Mouse (Mus musculus): ENCODE measurements at regions not wholly inside any gene's neighbourhood (a gene's known extent, or its start where the extent isn't known, plus 50 kb on each side); places are given as distances from the start of the nearest gene placed in this dataset.
A peak's percentile ranks its signal among the peaks of the same experiment; 100 is the strongest.

GRCm38 (mm10) chr16:95057596-95057995 is 60.1 kb upstream of the Kcnj6 start:
- DNase-seq (ENCODE audit: low spot score), result no peak

DNA sequence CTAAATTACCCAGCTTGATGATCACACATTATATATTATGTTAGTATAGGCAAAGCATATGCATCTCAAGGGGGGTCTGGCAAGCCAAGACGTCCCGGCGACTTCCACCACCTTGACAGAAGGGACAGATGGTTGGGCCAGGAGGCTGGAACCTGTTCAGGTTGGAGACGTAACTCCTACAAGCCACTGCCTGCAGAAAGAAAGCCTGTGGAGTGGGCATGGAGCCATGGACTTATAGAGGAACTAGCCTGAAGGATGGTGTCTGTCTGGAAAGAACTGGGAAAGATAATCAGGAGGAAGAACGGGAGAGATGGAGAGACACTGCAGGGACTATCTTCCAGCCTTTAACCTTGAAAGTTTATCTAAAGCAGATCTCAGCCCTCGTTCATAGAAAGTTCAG is 66.9 kb upstream of the Kcnj6 start:
- DNase-seq (ENCODE audit: low spot score), result no peak

GRCm38 (mm10) chr16:95066687-95067086 is 69.2 kb upstream of the Kcnj6 start:
- DNase-seq (ENCODE audit: low spot score), result no peak

DNA sequence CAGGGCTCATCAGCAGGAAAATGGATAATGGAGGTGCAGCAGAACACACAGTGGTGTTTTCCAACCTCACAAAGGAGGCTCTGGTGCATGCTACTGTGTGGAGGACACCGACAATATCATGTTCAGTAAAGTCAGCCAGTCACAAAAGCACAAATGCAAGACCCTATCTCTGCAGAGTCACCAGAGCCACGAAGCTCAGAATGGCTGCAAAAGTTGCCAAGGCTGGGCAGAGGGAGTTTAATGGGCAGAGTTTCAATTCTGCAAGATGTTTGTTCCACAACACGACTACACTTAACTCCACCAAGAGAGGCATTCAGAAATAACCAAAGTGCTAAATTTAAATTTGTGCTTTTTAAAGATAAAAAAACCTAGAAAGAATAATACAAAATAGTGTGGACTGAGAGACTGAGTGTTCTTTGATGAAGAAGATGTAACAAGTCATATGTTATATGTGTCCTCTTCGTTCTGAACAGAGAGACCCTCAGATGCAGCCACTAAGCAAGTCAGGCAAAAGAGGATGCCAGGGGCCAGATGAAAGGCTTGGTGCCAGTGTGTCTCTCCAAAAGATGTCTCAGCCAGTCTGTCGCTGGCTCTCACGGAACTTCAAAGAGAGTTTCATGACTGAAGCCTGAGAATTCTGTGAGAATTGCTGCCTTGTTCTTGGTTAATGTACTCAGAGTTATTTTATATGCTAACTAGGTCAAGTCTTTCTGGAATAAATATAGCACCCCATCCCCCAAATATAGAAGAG is 95.1 kb upstream of the Kcnj6 start:
- no peak for DNase-seq (ENCODE audit: low spot score)

DNA sequence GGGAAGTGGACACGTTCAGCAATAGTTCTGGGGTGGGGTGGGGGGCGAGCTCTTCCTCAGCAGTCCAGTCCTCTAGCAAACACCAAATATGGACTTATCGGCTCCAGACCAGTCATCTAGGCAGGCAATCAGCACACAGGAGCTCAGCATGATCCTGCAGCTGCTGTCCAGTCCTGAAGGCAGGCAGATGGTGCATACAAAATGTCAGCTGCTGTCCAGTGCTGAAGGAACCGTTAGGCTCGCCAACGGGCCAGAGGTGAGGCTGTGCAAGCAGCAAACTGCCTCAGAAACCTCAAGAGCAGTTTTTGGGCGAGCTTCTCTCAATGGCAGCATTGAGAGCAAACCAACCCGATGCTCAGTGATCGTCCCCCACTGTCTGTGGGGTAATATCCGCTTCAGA is 96.3 kb upstream of the Kcnj6 start:
- no peak for DNase-seq (ENCODE audit: low spot score)

GRCm38 (mm10) chr16:95100954-95101353 is 103.5 kb upstream of the Kcnj6 start:
- peak; percentile 25 for DNase-seq (ENCODE audit: low spot score)

GRCm38 (mm10) chr16:95117531-95117930 is 120.0 kb upstream of the Kcnj6 start:
- DNase-seq (ENCODE audit: low spot score), result no peak

- DNase-seq (ENCODE audit: low spot score), result peak; percentile 15
These were observed 121.8 kb upstream of the Kcnj6 start for GRCm38 (mm10) chr16:95119293-95119692.

DNA sequence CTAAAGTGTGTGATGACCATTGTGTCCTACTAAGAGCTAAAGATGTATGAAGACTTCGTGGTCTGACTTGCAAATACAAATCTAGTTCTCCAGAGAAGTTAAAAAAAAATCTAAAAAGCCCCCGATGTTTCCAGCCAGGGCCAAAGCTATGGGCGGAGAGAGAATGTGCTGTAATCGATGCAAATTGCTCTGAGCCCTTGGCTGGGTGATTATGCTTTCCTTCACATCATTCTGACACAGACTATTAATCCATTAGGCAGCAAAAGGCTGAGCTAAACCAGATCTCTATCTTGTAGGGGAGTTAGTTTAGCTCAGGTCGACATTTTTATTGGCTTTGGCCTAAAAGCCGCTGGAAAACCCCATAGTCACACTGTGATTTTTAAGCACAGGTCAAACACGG is 124.5 kb upstream of the Kcnj6 start:
- peak; percentile 16 for DNase-seq (ENCODE audit: low spot score)

- peak; percentile 29 for DNase-seq (ENCODE audit: low spot score)
These were observed 129.7 kb upstream of the Kcnj15 start for GRCm38 (mm10) chr16:95127616-95128015.

- DNase-seq (ENCODE audit: low spot score), result no peak
These were observed 125.5 kb upstream of the Kcnj15 start for GRCm38 (mm10) chr16:95131815-95132214.

DNA sequence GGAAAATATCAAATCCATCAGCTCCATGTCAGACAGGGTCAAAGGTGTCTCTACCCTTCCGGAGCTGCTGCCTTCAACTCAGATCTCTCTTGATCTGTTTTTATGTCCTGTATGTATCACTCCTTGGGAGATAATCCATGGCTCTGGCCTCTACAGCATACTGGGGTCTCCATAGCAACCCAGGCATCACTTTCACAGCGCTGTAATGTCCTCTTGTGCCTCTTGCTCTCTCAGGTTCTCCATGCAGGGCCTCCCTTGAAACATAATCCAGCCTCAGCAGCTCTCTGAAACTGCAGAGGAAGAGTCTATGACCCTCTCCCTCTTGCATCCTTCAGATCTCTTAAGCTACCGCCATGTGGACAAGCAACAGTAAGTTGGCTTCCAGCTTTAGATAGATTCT is 118.5 kb upstream of the Kcnj15 start:
- DNase-seq (ENCODE audit: low spot score), result no peak

- DNase-seq (ENCODE audit: low spot score), result peak; percentile 6
These were observed 115.6 kb upstream of the Kcnj15 start for GRCm38 (mm10) chr16:95141510-95142394.

DNA sequence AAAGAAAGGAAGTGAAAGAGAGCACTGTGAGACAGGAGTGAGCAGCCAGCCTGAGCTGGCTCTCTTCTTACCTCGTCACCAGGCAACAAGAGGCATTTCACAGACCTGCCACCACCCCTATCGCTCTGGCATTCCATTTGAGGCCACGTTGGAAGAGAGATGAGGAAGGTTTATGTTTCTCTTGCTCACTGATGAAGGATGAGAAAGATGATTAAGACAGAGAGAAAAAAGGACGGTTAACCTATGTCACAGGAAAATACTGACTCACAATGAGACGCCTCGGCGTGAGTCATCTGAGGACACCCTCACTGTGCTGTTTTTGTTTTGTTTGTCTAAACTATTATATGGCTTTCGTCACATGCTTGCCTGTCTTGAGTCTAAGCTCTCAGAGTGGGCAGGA is 106.9 kb upstream of the Kcnj15 start:
- DNase-seq (ENCODE audit: low spot score), result no peak

DNA sequence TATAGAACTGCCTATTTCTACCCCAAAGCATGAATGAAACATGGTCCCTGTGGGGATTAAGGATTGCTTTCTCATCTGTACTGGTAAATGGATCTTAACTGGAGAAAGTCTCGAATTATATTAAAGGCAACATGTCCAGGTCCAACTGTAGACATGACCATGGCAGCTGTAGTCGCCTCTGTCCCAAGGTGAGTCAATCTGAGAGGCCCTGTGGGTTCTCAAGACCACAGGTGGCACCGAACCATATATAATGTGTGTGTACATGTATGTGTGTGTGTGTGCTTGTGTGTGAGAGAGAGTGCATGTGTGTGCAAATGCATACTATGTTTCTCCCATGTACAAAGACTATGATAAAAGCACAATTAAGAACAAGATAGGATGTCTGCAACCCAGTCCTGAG is 105.9 kb upstream of the Kcnj15 start:
- no peak for DNase-seq (ENCODE audit: low spot score)

DNA sequence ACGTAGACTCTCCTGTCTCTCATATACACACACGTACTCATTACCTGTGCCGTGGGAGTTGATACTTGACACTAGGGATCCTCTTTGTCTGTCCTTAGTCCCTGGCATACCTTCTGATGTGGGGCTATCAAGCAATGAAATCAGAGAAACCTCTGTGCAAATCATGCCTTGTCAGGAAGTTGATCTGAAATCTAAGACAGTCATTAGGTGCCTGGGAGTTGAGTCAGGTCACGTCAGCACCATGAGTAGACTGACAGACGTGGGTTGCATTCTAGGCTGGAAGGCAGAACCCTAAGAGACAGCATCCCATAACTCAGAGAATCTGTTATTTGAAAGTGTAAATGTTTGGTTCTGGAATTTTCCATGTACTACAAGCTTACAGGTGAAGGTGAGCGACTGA is 105.4 kb upstream of the Kcnj15 start:
- DNase-seq (ENCODE audit: low spot score), result no peak

DNA sequence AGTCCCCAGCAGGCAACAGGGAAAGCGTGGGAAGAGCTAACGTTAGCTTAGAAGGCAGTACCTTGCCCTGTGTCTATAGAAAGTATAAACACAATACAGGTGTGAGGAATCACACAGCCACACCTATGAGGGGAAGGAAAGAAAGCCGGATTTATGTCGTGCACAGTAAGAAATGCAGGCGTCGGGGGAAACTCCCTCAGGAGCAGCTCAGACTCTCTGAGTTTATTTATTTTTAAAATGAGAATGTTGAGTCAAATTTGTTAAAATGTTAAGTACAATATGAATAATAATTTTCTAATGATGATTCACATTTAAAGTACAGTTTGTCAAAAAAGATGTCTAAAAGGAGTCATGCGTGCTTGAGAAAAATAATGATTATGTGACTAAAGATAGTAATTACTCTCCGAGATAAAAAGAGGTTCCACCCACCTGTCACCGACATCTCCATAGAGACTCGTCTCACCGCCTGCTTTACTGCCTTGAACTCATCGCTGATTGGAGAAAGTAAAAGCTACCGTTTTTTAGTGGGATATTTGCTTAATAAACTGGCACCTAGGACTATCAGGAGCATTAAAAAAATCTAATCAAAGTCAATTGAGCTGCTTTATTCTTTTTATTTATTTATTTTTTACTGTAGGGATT is 104.5 kb upstream of the Kcnj15 start:
- no peak for DNase-seq (ENCODE audit: low spot score)

- DNase-seq (ENCODE audit: low spot score), result no peak
These were observed 89.0 kb upstream of the Kcnj15 start for GRCm38 (mm10) chr16:95168349-95168748.

DNA sequence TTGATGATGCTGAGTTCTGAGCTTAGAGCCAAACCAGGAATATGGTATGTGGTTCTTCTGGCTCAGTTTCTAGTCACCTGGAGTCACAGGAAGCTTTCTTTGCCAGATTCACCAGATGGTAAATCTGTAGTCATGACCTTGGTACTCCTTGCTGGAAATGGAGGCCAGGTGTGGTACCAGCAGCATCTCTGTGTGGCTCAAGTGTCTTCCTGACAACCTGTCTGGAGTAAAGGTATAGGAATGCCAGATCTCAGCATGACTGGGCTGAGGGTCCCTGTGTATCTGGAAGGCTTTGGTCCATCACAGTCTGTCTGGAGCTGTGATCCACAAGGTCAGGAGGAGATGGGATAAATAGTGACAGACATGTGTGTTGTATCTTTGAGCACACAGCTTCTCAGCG is 88.0 kb upstream of the Kcnj15 start:
- no peak for DNase-seq (ENCODE audit: low spot score)

GRCm38 (mm10) chr16:95180562-95180961 is 76.8 kb upstream of the Kcnj15 start:
- DNase-seq (ENCODE audit: low spot score), result no peak

- DNase-seq (ENCODE audit: low spot score), result peak; percentile 72
These were observed 72.0 kb upstream of the Kcnj15 start for GRCm38 (mm10) chr16:95185341-95185740.

DNA sequence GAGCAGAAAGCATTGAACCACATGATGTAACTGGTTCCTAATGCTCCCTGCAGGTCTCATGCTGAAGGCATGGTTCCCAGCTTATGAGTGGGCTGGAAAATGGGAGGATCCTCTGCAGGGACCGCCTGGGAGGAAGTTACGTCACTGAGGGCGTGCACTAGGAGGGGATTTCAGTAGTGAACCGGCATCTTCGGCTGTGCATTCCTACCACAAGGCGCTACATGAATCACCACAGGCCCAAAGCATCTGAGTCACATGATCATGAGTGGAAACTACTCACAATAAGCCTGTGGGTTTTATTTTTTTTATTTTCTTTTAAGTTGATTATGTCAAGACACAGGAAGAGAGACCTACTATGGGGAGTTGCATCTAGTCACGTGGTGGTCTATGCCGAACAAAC is 68.2 kb upstream of the Kcnj15 start:
- DNase-seq (ENCODE audit: low spot score), result no peak

GRCm38 (mm10) chr16:95194151-95194550 is 63.2 kb upstream of the Kcnj15 start:
- no peak for DNase-seq (ENCODE audit: low spot score)

All from MN1 (cell line).